Mouse (Mus musculus) liver, postnatal 0 days (tissue): Measurements from ENCODE around the gene Gja10. TPM values are rescaled to one million over a fixed set of nuclear protein-coding genes. Genes with fewer than 3 reads are reported as not detected.
A peak's percentile ranks its signal among the peaks of the same experiment; 100 is the strongest.

Experiments used
- ATAC-seq: fragments of 200-750 bp; cut with Nextera tagmentation; 2 replicates; pipeline ENCODE4 v1.8.0; 2017; ENCODE audit warnings: mild to moderate bottlenecking, moderate library complexity
- DNase-seq: peaks from one replicate; pipeline ENCODE4 v3.0.0-alpha.2; 2016
- H3K27ac ChIP-seq: fragments of 300-500 bp; sonication (generic); 2 replicates; pipeline ENCODE4 v1.5.1; 2014; ENCODE audit warnings: antibody characterized with exemption, moderate library complexity, mild to moderate bottlenecking, low read depth
- H3K27me3 ChIP-seq: fragments of 300-500 bp; sonication (generic); 2 replicates; pipeline ENCODE4 v1.6.1; 2014; ENCODE audit warnings: low read length, control low read depth, mixed read lengths; ENCODE audit not compliant: insufficient read depth
- H3K36me3 ChIP-seq: fragments of 300-500 bp; sonication (generic); replicated peaks from 2 replicates; pipeline ENCODE4 v1.6.1; 2014; ENCODE audit warnings: mild to moderate bottlenecking, control low read depth, low read length, moderate library complexity, mixed read lengths; ENCODE audit not compliant: insufficient read depth
- H3K4me1 ChIP-seq: fragments of 300-500 bp; sonication (generic); 2 replicates; pipeline ENCODE4 v1.6.1; 2014; ENCODE audit warnings: antibody characterized with exemption, mild to moderate bottlenecking, control low read depth; ENCODE audit not compliant: insufficient read depth
- H3K4me2 ChIP-seq: fragments of 300-500 bp; sonication (generic); 2 replicates; pipeline ENCODE4 v1.6.1; 2014; ENCODE audit warnings: low read depth, mild to moderate bottlenecking, low read length, moderate library complexity, mixed read lengths
- H3K4me3 ChIP-seq: fragments of 300-500 bp; sonication (generic); 2 replicates; pipeline ENCODE4 v1.5.1; 2014; ENCODE audit warnings: low read depth, low read length
- H3K9ac ChIP-seq: fragments of 300-500 bp; sonication (generic); replicated peaks from 2 replicates; pipeline ENCODE4 v1.6.1; 2014; ENCODE audit warnings: mild to moderate bottlenecking, moderate library complexity
- H3K9me3 ChIP-seq: fragments of 300-500 bp; sonication (generic); 2 replicates; pipeline ENCODE4 v1.6.1; 2016; ENCODE audit warnings: mild to moderate bottlenecking, control low read depth, low read length, mixed read lengths
- CTCF ChIP-seq: sonication (generic); IDR thresholded peaks from 2 replicates; pipeline ENCODE4 v1.5.1; 2016; ENCODE audit warnings: antibody characterized with exemption, low read depth
- EP300 ChIP-seq: IDR thresholded peaks from 2 replicates; pipeline ENCODE4 v1.6.1; 2016; ENCODE audit warnings: antibody characterized with exemption, low read depth, mild to moderate bottlenecking
- WGBS: fragments of 180-500 bp; shearing (Covaris S2); extraction: QIAGEN DNeasy Blood & Tissue Kit; methylation state at CpG from one replicate; pipeline ENCODE4 v1.1.7; 2014; ENCODE audit not compliant: insufficient replicate concordance; 5-methylcytosine and 5-hydroxymethylcytosine counted together
- polyA plus RNA-seq: library from polyadenylated mRNA; unstranded; fragments of >200 nt; fragmentation: Nextera tagmentation; extraction: Ambion mirVana; gene quantifications from 2 replicates; pipeline ENCODE4 v1.2.1, GENCODE M21; 2015

Gja10 gene
- polyA plus RNA-seq, 1 experiment from 2014 or later, result 0.21 TPM

DNA sequence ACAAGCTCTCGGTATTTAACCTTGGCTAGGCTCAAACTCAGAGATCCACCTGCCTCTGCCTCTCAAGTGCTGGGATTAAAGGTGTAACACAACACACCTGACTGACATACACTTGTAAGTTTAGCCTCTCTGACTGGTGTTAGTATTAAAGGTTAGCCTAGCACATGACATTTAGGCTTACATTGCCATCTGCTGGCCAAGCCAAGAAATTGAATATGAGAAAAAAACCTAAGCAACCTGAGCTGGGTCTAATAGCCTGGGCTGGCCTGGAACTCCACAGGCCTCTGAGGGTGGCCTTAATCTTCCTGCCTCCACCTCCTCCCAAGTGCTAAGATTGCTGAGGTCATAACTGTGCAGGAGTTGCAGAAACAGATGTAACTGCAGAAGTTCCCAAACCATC lies 30.4 kb downstream of the Gja10 start:
- 44% methylated on average over 1 of the region's 1 CpGs for WGBS
- TF ChIP-seq EP300 (no peak), CTCF (peak; percentile 78)
- DNase-seq (peak; percentile 43), ATAC-seq (peak; percentile 33)
- no peak overlapping the region for H3K9ac ChIP-seq
- H3K27ac ChIP-seq, result peak overlapping the region; percentile 95
- H3K4me3 ChIP-seq, result no peak overlapping the region
- no peaks in the 10 kb centered on the region for H3K27me3 ChIP-seq
- peaks cover 11% of the 10 kb centered on the region for H3K4me1 ChIP-seq
- H3K9me3 ChIP-seq, result no peaks in the 10 kb centered on the region
- peaks cover 4% of the 10 kb centered on the region; the same call in 1 of the 2 replicates for H3K36me3 ChIP-seq
- H3K4me2 ChIP-seq, result no peak overlapping the region

DNA sequence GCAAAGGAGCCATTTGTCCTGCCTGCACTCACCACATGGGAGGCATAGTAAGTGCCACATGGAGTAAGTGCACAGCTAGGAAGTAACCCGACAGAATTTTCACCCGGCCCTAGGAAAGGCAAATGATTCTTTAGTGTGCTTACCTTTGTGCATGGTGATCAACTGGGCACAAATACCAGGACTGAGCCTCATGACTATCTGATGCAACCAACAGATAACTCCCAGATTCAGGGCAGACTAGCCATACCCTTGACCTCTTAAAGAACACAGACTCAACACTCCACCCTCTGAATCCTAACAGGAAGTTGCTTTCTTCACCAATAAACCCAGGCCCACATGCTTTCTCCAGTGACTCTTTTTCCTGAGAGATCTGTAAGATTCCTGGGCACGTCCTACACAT lies 31.1 kb downstream of the Gja10 start:
- peak overlapping the region; percentile 95 for H3K27ac ChIP-seq
- H3K9ac ChIP-seq, result peak overlapping the region; percentile 41; the same call in 1 of the 2 replicates
- H3K27me3 ChIP-seq, result no peaks in the 10 kb centered on the region
- DNase-seq (no peak), ATAC-seq (peak; percentile 66)
- WGBS, result 49% methylated on average over 3 of the region's 3 CpGs
- no peak for TF ChIP-seq CTCF
- H3K9me3 ChIP-seq, result no peaks in the 10 kb centered on the region
- H3K4me3 ChIP-seq, result 0 out of 2 replicates have a peak overlapping the region, but pooled peaks have one; percentile 1
- peak overlapping the region; percentile 58 for H3K4me2 ChIP-seq
- no peaks in the 10 kb centered on the region for H3K36me3 ChIP-seq
- H3K4me1 ChIP-seq, result peaks cover 11% of the 10 kb centered on the region

GRCm38 (mm10) chr4:32570939-32571317 lies 31.6 kb downstream of the Gja10 start:
- Histone ChIP-seq H3K4me3 (0 out of 2 replicates have a peak overlapping the region, but pooled peaks have one; percentile 1), H3K4me2 (peak overlapping the region; percentile 58), H3K9me3 (no peaks in the 10 kb centered on the region), H3K4me1 (peaks cover 11% of the 10 kb centered on the region), H3K36me3 (no peaks in the 10 kb centered on the region), H3K27ac (peak overlapping the region; percentile 95), H3K27me3 (no peaks in the 10 kb centered on the region), H3K9ac (peak overlapping the region; percentile 41; the same call in 1 of the 2 replicates)
- 62% methylated on average over 8 of the region's 8 CpGs for WGBS
- DNase-seq (no peak), ATAC-seq (peak; percentile 75)
- no peak for TF ChIP-seq CTCF
- peak; percentile 43; the same call in 1 of the 2 replicates for TF ChIP-seq EP300

- Histone ChIP-seq H3K27ac (peak overlapping the region; percentile 95), H3K4me2 (peak overlapping the region; percentile 58), H3K9ac (0 out of 2 replicates have a peak overlapping the region, but pooled peaks have one; percentile 17), H3K4me3 (0 out of 2 replicates have a peak overlapping the region, but pooled peaks have one; percentile 13), H3K9me3 (no peaks in the 10 kb centered on the region), H3K36me3 (no peaks in the 10 kb centered on the region), H3K27me3 (no peaks in the 10 kb centered on the region), H3K4me1 (peaks cover 11% of the 10 kb centered on the region)
- TF ChIP-seq EP300, result peak; percentile 73
- TF ChIP-seq CTCF, result peak; percentile 37; the same call in 1 of the 2 replicates
- DNase-seq (peak; percentile 58), ATAC-seq (peak; percentile 77)
- WGBS, result 53% methylated on average over 17 of the region's 17 CpGs
These were observed 32.3 kb downstream of the Gja10 start for GRCm38 (mm10) chr4:32569995-32570938.

GRCm38 (mm10) chr4:32569054-32569453 lies 33.5 kb downstream of the Gja10 start:
- TF ChIP-seq CTCF (no peak), EP300 (no peak)
- no peak for DNase-seq
- Histone ChIP-seq H3K27ac (peak overlapping the region; percentile 95), H3K27me3 (no peaks in the 10 kb centered on the region), H3K9me3 (no peaks in the 10 kb centered on the region), H3K4me1 (peaks cover 16% of the 10 kb centered on the region), H3K9ac (no peak overlapping the region), H3K36me3 (no peaks in the 10 kb centered on the region), H3K4me2 (no peak overlapping the region), H3K4me3 (no peak overlapping the region)
- 61% methylated on average over 4 of the region's 4 CpGs for WGBS
- no peak for ATAC-seq

DNA sequence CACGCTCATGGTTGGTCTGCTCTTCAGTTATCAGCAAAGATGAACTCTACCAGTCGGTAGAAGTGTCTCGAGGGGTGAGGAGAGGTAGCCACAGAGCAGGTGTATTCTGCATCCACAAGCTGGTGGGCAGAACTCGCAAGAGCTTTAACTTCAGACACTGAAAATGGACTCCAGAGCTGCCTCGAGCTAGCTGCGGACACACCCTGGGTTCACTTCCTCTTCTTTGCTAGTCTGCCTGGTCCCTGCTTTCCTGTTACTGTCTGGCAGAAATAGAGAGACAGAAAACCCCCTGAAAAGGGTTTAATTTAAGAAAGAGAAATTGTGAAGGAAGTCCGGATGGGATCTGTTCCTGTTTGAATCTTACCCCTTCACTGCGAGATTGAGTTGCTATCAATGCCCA lies 37.6 kb downstream of the Gja10 start:
- no peak for DNase-seq
- WGBS, result 40% methylated on average over 8 of the region's 8 CpGs
- ATAC-seq, result no peak
- H3K4me2 ChIP-seq, result no peak overlapping the region
- no peaks in the 10 kb centered on the region for H3K27me3 ChIP-seq
- H3K36me3 ChIP-seq, result peaks cover 11% of the 10 kb centered on the region
- no peak overlapping the region for H3K4me3 ChIP-seq
- no peak for TF ChIP-seq EP300
- no peak for TF ChIP-seq CTCF
- peak overlapping the region; percentile 40 for H3K27ac ChIP-seq
- H3K4me1 ChIP-seq, result peaks cover 13% of the 10 kb centered on the region
- no peak overlapping the region for H3K9ac ChIP-seq
- no peaks in the 10 kb centered on the region for H3K9me3 ChIP-seq
